Mouse (Mus musculus): ENCODE data around the gene Iqsec1.

Gene Iqsec1

GRCm38 (mm10) chr6:90953349-90953748 lies 35.1 kb downstream of the Iqsec1 start:
- no peak for DNase-seq

DNA sequence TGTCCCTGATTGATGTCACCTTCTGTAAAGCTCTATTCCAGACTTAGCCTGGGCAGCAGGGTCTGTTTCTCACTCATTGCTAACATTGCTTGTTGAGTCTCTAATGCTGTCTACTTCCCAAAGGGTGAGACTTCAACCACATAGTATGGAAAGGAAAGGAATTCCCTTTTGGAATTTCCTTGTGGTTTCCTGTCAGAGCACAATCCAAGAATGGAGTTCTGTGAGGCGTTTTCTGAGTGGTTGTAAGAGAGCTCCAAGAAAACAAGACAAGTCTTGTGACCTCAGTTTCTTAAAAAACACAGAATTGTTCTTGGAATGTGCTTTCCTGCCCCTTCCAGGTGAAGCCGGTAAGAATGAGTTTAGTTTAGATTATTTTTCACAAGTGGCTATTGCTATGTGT lies 37.5 kb downstream of the Iqsec1 start:
- DNase-seq, result no peak

GRCm38 (mm10) chr6:90948097-90948496 lies 40.4 kb downstream of the Iqsec1 start:
- peak; percentile 53 to 60 for DNase-seq

DNA sequence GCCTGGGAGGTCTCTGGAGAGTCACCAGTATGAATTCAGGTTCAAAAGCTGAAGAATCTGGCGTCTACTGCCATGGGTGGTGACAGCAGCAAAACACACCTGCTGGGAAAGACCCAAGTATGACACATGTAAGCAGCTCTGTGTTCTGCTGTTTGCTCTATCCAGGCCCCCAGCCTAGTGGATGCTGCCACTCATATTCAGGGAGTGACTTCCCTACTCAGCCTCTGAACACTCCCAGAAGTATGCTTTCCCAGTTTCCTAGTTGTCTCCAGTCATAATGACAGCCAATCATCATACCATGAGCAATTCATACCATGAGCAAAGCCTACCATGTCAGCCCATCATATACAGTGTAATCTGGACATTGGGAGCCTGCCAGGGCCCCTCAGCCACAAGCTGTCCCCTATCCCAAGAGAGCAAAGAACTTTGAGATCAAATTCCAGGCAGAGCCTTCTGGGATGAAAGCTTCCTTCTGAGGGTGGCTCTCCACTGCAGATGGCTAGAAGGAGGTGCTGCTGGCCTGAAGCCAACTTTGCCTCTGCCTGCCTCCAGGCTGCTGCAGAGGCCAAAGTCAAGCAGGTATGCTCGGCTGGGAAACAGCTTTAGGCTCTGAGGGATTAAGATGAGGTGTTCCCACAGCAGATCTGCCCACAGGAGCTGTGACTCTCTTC lies 42.8 kb downstream of the Iqsec1 start:
- DNase-seq, result peak; percentile 51 to 60

- DNase-seq, result no peak
These were observed 47.2 kb downstream of the Iqsec1 start for GRCm38 (mm10) chr6:90941257-90941656.

DNA sequence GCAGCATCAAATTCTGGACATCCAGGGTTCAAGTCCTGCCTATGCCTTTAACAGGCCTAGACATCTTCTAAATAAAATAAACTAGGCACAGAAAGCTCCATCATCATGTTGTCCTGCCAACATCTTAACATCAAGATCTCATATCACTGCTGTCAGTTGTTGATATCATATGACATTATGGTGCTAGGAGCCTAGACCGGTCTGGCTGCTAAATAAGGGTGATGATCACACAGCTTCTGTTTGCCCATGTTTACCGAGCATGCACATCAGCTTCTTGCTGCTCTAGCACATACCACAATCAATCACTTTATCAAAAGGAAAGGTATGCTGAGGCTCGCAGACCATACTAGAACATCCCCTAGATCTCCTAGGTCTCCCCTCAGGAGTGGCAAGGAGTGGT lies 54.8 kb downstream of the Iqsec1 start:
- no peak for DNase-seq

DNA sequence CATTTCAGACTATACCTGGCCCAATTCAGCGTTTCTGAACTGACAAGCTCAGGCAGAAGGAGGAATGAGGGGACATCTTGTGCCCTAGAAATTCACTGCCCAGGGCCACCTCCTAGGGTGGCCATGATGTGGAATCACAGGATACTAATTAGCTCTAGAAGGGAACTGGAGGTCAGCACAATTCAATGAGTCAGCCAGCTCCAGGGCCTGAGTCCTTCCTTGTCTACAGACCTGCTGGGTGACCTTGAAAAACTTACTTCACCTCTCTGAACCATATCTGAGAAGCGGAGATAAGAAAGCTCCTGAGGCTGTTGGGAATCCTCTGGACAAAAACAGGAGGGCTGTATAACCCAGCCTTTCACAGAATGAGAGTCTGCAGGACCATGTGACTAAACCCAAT lies 59.7 kb downstream of the Iqsec1 start:
- no peak for DNase-seq

- peak; percentile 57 to 77 for DNase-seq
These were observed 63.0 kb downstream of the Iqsec1 start for GRCm38 (mm10) chr6:90925472-90925871.

DNA sequence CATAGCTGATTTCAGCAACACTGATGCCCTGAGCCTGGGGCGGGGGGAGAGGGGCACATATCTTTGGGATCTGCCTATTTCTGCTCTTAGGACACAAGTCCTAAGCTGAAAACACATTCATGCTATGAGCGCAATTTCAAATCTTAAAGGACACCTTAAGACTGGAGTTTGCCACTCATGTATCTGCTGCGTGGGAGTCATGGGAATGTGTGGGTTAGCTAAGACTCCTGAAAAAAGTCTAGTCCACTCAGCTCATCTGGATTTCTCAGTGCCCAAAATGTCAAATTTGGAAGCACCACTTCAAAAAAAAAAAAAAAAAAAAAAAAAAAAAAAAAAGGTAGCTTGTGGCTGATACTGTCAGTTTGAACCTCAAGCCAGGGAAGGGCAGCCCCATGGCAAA lies 63.7 kb downstream of the Iqsec1 start:
- no peak for DNase-seq

GRCm38 (mm10) chr6:90924379-90924778 lies 64.1 kb downstream of the Iqsec1 start:
- no peak for DNase-seq

DNA sequence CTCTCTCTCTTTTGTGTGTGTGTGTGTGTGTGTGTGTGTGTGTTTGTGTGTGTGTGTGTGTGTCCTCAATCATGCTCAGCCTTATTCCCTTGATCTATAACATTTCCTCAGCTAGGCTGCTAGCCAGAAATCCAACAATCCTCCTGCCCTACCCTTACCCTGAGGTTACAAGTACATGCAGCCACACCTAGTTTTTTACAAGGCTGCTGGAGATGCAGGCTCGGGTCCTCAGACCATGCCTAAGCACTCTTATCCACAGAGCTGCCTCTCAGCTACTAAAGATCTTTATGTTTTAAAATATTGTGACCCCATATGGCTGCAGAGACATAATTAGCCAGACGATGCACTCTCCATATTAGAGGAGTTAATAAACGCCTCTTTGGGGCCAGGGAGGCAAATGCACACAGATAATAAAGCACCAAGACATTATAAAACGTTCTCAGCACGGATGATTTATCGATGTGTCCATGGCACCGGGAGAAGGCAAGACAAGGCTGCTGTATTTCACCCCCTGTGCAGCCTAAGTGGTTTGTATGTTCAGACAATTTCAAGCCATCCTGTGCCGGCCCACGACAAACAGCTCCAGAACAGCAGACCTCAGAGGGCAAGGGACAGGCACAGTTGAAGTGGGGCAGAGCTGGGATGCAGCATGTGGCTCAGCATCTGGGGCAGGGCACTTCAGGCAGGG lies 67.1 kb downstream of the Iqsec1 start:
- no peak for DNase-seq

GRCm38 (mm10) chr6:90920510-90921220 lies 67.8 kb downstream of the Iqsec1 start:
- DNase-seq, result peak in 1 of 2 experiments; percentile 37

DNA sequence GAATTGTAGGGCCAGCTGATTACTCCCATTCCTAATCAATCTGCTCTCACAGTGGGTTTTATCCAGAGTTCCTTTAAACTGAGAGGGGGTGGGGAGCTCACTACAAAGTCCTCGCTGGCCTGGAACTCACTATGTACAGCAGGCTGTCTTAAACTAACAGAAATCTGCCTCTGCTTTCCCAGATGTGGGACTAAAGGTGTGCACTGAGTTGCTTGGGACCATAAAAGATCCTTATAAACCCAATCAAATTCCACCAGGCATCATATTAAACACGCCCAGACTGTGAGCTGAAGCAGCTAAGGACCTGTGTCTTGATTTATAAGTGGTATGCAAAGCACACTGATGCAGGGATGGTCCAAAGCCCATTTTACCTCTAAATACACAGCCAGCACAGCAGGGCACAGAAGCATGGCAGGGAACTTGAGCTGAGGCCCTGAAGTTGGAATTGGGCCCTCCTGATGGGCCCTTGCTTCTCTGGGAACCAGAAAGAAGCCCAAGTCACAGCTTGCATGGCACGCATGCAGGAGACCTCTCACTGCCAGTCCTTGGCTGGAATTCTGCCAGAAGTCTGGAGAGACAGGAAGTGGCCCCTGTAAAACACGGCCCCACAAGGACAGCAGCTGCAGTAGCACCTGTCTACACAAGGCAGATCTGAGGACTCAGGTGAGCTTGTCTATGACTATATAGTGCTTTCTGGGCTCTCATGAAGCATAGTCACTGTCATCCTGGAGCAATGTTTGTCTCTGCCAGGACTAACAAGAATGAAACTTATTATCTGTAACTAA lies 68.7 kb downstream of the Iqsec1 start:
- DNase-seq, result peak; percentile 45 to 55

DNA sequence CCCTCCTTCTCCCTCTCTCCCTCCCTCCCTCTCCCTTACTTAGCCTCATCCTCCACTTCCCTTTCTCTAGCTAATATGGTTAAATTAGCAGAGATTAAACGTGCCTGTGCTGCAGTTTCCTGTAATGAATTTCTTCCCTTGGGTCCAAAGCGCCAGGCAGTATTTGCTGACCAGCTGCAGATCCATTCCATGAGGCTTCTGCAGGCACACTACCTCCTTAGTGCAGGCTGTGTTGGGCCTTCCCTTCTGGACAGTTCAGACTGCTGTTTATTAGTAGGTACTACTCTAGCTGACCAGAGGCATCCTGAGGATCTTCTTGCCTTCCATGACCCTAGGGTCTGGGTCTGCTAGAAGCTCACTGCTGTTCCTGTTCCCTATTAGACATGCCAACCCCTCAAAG lies 72.9 kb downstream of the Iqsec1 start:
- DNase-seq, result no peak

DNA sequence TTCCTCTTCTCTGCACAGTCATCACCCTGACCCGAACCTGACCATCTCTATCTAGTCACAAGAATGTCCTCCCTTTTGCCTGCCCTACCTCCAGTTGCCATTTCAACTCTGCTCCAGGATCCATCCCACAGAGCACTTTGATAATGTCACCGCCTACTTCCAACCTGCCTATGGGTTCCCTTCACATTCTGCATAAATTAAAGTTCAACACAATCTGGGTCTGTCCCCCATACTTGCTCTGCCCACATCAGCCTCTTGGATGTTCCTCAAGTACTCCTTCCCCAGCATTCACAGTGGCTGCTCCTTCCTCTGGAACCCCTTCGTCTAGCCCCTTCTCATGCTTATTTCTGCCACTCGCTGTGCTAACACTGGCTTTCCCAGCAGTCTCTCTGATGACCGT lies 74.7 kb downstream of the Iqsec1 start:
- no peak for DNase-seq

- no peak for DNase-seq
These were observed 75.7 kb downstream of the Iqsec1 start for GRCm38 (mm10) chr6:90912768-90913167.

DNA sequence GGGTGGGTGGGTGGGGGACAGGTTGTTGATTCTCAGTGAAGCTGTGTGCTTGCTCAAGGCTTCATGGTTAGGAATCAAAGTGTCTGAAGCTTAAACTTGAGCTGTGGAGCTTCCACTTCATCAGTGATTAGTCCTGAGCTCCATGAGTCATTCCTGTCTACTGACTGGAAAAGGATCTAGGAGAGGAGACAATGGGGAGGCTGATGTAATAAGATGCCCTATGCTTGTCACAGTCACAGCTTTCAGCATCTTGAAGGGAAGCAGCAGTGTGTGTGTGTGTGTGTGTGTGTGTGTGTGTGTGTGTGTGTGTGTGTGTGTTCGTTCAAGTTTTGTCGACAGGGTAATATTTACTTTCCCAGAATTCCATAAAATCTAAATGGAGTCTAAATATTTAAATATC lies 84.3 kb downstream of the Iqsec1 start:
- no peak for DNase-seq

GRCm38 (mm10) chr6:90900302-90900701 lies 88.2 kb downstream of the Iqsec1 start:
- no peak for DNase-seq

DNA sequence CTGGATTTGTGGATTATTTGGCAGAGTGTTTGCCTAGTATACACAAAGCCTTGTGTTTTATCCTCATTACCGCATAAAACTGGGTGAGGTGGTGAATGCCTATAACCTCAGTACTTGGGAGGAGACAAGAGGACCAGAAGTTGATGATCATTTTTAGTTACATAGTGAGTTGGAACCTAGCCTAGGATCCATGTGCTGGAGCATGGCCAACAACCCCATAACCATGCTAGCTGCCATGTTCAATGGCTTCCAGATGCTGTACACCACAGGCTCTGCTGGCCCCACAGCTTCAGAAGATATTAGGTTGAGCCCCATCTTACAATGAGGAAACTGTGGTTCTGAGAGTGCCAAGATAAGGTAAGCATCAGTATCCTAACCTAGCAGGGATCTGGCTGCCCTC lies 89.2 kb downstream of the Iqsec1 start:
- no peak for DNase-seq

DNA sequence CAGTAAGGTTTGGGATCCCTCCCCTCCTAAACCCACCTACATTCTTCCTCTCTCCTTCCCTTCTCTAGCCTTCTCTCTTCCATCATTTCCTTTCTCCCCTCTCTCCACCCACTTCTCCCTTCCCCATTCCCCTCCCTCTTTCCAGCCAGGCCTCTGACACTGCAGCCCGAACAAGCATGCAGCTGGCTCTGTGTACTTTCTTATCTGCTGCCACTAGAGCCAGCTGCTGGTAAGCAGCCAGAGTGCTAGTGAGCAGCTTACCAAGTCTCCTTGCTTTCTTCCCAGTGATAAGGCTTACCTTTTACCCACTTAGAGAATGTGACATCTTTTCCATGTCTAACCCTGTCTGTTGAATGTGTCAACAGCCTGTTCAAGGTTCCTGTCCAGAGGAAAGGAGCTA lies 90.4 kb downstream of the Iqsec1 start:
- DNase-seq, result no peak

GRCm38 (mm10) chr6:90892401-90892800 lies 96.1 kb downstream of the Iqsec1 start:
- no peak for DNase-seq

DNA sequence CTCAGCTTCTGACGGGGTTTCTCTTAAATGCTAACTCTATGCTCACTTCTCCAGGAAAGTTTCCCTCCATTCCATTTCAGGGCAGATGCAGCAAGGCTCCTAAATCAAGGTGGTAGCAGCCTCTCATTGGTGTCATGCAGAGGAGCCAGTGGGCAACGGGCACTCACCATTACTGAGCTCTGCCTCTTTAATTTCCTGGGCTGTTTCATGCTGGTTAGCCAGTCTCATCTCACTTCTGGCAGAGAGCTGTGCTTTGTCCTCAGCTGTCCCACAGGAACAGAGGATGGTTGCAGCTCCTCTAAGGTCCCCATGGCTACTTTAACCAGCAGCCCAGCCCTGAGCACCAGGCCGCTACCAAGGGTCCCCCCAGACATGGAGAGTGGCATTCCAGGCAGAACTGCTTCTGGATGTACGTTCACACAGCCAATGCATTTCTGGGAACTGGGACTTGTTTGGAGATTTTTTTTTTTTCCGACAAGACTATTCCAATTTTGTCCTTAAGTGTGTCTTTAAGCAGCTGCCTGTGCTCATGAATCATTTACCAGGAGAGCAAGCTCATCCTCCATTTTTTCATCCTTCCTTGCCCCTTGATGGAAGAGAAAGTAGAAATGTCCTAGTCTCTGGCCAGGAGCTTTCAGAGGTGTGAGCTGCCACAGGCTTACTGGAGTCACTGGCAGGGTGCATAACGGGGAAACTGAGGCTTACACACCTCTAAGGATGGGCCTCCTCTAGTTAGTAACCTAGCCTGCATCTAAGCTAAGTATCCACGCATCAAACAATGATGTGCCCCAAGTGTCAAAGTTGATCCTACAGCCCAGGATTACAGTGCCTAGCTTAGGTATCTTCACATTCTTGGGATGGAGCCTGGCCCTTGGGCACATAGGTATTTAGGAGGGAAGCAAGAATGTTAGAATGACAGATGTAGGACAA lies 98.9 kb downstream of the Iqsec1 start:
- no peak for DNase-seq
